Mouse (Mus musculus) cerebellum, postnatal 10 days (tissue): ENCODE data around the gene Scgb1a1.
"Not testable (repeated sequence)": the region's sequence is repeated elsewhere in the genome, so short reads cannot be mapped to it uniquely, and the experiment has no call there.

Experiments used
- DNase-seq, 2 experiments: peaks; one replicate each; pipeline ENCODE4 v3.0.0; 2021; ENCODE audit warnings: mixed read lengths in 2 of 2

Scgb1a1 gene

GRCm38 (mm10) chr19:9087821-9088220 lies at the start of gene Scgb1a1:
Gene Scgb1a1, minus strand, starts transcription at chr19:9087958.
- DNase-seq, result no peak

GRCm38 (mm10) chr19:9137159-9137558 lies 49.4 kb upstream of the Scgb1a1 start:
- DNase-seq, result no peak

GRCm38 (mm10) chr19:9135512-9136331 lies 48.0 kb upstream of the Scgb1a1 start, which contains the start of gene Asrgl1:
Gene Asrgl1, minus strand, starts transcription at chr19:9135636.
- DNase-seq, result peak; percentile 94 to 97

- peak; percentile 66 to 73 for DNase-seq
These were observed 47.2 kb upstream of the Scgb1a1 start for GRCm38 (mm10) chr19:9134746-9135511.

GRCm38 (mm10) chr19:9129996-9130395 lies 42.2 kb upstream of the Scgb1a1 start:
- no peak for DNase-seq

- peak; percentile 38 to 47 for DNase-seq
These were observed 40.9 kb upstream of the Scgb1a1 start for GRCm38 (mm10) chr19:9128499-9129194.

GRCm38 (mm10) chr19:9123986-9124385 lies 36.2 kb upstream of the Scgb1a1 start:
- DNase-seq, result not testable (repeated sequence)

- DNase-seq, result no peak
These were observed 34.6 kb upstream of the Scgb1a1 start for GRCm38 (mm10) chr19:9122390-9122789.

- no peak for DNase-seq
These were observed 32.1 kb upstream of the Scgb1a1 start for GRCm38 (mm10) chr19:9119655-9120425.

GRCm38 (mm10) chr19:9117275-9117674 lies 29.5 kb upstream of the Scgb1a1 start:
- no peak for DNase-seq

GRCm38 (mm10) chr19:9116268-9116667 lies 28.5 kb upstream of the Scgb1a1 start:
- DNase-seq, result no peak

- DNase-seq, result peak; percentile 54 to 60
These were observed 24.3 kb upstream of the Scgb1a1 start for GRCm38 (mm10) chr19:9112043-9112442.

GRCm38 (mm10) chr19:9110182-9110869 lies 22.6 kb upstream of the Scgb1a1 start:
- peak; percentile 63 to 80 for DNase-seq

GRCm38 (mm10) chr19:9108536-9108935 lies 20.8 kb upstream of the Scgb1a1 start:
- DNase-seq, result no peak

GRCm38 (mm10) chr19:9107379-9107755 lies 19.6 kb upstream of the Scgb1a1 start:
- peak; percentile 37 to 44 for DNase-seq

- no peak for DNase-seq
These were observed 19.1 kb upstream of the Scgb1a1 start for GRCm38 (mm10) chr19:9106751-9107378.

GRCm38 (mm10) chr19:9106096-9106495 lies 18.3 kb upstream of the Scgb1a1 start:
- DNase-seq, result no peak

- DNase-seq, result no peak
These were observed 17.4 kb upstream of the Scgb1a1 start for GRCm38 (mm10) chr19:9105101-9105685.

GRCm38 (mm10) chr19:9103986-9104385 lies 16.2 kb upstream of the Scgb1a1 start:
- no peak for DNase-seq

GRCm38 (mm10) chr19:9101062-9101457 lies 13.3 kb upstream of the Scgb1a1 start:
- DNase-seq, result no peak
